In genomic region chr10:25430862-25431261, GRCm38 (mm10) we compare ENCODE assay signal across 10 mouse cellular contexts.
A peak's percentile ranks its signal among the peaks of the same experiment; 100 is the strongest.
DNase-seq lines count a peak whose midpoint lies in the region; ATAC-seq and TF ChIP-seq lines count a peak whose summit lies in the region.
"Had no signal": no experiment of that assay in that cellular context is flagged by ENCODE, and none has a peak within 500 bp of the region (broad histone marks: within the 10 kb centered on the region; RNA-seq: fewer than 3 reads in every experiment).

No protein-coding gene starts in this region.

- no peaks in the 10 kb centered on the region for H3K27me3 ChIP-seq in limb, embryonic 12.5 days
- H3K27me3 ChIP-seq in limb, embryonic 10.5 days (ENCODE audit: low read depth, poor library complexity, severe bottlenecking) = no peaks in the 10 kb centered on the region
- H3K27me3 ChIP-seq in embryonic facial prominence, embryonic 13.5 days = no peaks in the 10 kb centered on the region
- H3K27me3 ChIP-seq in small intestine, adult 2 months (ENCODE audit: control insufficient read depth, insufficient read depth, low read length) = no peaks in the 10 kb centered on the region
- no peaks in the 10 kb centered on the region for H3K27me3 ChIP-seq in hindbrain, embryonic 11.5 days (ENCODE audit: control insufficient read depth, insufficient read depth, low read length)

- WGBS in limb, embryonic 12.5 days = 37% methylated on average over 6 of the region's 6 CpGs
- WGBS in limb, embryonic 10.5 days = 55% methylated on average over 6 of the region's 6 CpGs
- 31% methylated on average over 6 of the region's 6 CpGs for WGBS in embryonic facial prominence, embryonic 13.5 days
- WGBS in small intestine, adult 2 months = 25% methylated on average over 6 of the region's 6 CpGs
- WGBS in hindbrain, embryonic 11.5 days = 59% methylated on average over 6 of the region's 6 CpGs

- peaks cover 63% of the 10 kb centered on the region for H3K4me1 ChIP-seq in limb, embryonic 12.5 days (replicated peaks)
- H3K4me1 ChIP-seq in limb, embryonic 10.5 days = peaks cover 47% of the 10 kb centered on the region
- H3K4me1 ChIP-seq in embryonic facial prominence, embryonic 13.5 days = peaks cover 68% of the 10 kb centered on the region
- H3K4me1 ChIP-seq in small intestine, adult 2 months (ENCODE audit: control insufficient read depth, insufficient read depth, insufficient read length, low read length) = peaks cover 39% of the 10 kb centered on the region; the same call in 1 of the 2 replicates
- H3K4me1 ChIP-seq in hindbrain, embryonic 11.5 days (replicated peaks; ENCODE audit: control insufficient read depth, insufficient read depth, low read length) = no peaks in the 10 kb centered on the region

- H3K27ac ChIP-seq in limb, embryonic 12.5 days = peak overlapping the region; percentile 53; the same call in 1 of the 2 replicates
- no peak overlapping the region for H3K27ac ChIP-seq in limb, embryonic 10.5 days
- H3K27ac ChIP-seq in embryonic facial prominence, embryonic 13.5 days = peak overlapping the region; percentile 55; the same call in 1 of the 2 replicates
- peak overlapping the region; percentile 65 for H3K27ac ChIP-seq in small intestine, adult 2 months (ENCODE audit: insufficient read depth, low read depth, low read length)
- no peak overlapping the region for H3K27ac ChIP-seq in hindbrain, embryonic 11.5 days (ENCODE audit: low read depth, low read length)

- no peaks in the 10 kb centered on the region for H3K9me3 ChIP-seq in limb, embryonic 12.5 days
- H3K9me3 ChIP-seq in limb, embryonic 10.5 days (replicated peaks) = no peaks in the 10 kb centered on the region
- H3K9me3 ChIP-seq in embryonic facial prominence, embryonic 13.5 days = no peaks in the 10 kb centered on the region
- H3K9me3 ChIP-seq in hindbrain, embryonic 11.5 days (ENCODE audit: control insufficient read depth, low read length) = no peaks in the 10 kb centered on the region

- no peak for TF ChIP-seq CTCF in small intestine, adult 2 months (IDR thresholded peaks at IDR 0.05; ENCODE audit: extremely low read depth, insufficient read length, insufficient replicate concordance, low read depth, low read length)

- no peak overlapping the region for H3K9ac ChIP-seq in limb, embryonic 12.5 days (replicated peaks)
- no peak overlapping the region for H3K9ac ChIP-seq in embryonic facial prominence, embryonic 13.5 days
- no peak overlapping the region for H3K9ac ChIP-seq in hindbrain, embryonic 11.5 days (ENCODE audit: low read depth, low read length)

- no peaks in the 10 kb centered on the region for H3K36me3 ChIP-seq in limb, embryonic 12.5 days
- no peaks in the 10 kb centered on the region for H3K36me3 ChIP-seq in limb, embryonic 10.5 days
- H3K36me3 ChIP-seq in embryonic facial prominence, embryonic 13.5 days = no peaks in the 10 kb centered on the region
- no peaks in the 10 kb centered on the region for H3K36me3 ChIP-seq in small intestine, adult 2 months (ENCODE audit: control insufficient read depth, insufficient read depth, low read length)
- no peaks in the 10 kb centered on the region for H3K36me3 ChIP-seq in hindbrain, embryonic 11.5 days (ENCODE audit: control insufficient read depth, insufficient read depth, low read length)

- ATAC-seq in limb, embryonic 12.5 days (ENCODE audit: insufficient number of reproducible peaks, insufficient read depth, low FRiP score, low TSS enrichment, low read depth) = no peak
- no peak for ATAC-seq in embryonic facial prominence, embryonic 13.5 days (ENCODE audit: insufficient number of reproducible peaks, insufficient read depth, low FRiP score, low TSS enrichment, low read depth)
- ATAC-seq in hindbrain, embryonic 11.5 days (ENCODE audit: low FRiP score) = no peak

- no peak overlapping the region for H3K4me2 ChIP-seq in limb, embryonic 12.5 days
- no peak overlapping the region for H3K4me2 ChIP-seq in embryonic facial prominence, embryonic 13.5 days
- no peak overlapping the region for H3K4me2 ChIP-seq in hindbrain, embryonic 11.5 days (replicated peaks; ENCODE audit: low read depth, low read length)

- no peak overlapping the region for H3K4me3 ChIP-seq in limb, embryonic 12.5 days (replicated peaks)
- H3K4me3 ChIP-seq in limb, embryonic 10.5 days = no peak overlapping the region
- no peak overlapping the region for H3K4me3 ChIP-seq in embryonic facial prominence, embryonic 13.5 days
- no peak overlapping the region for H3K4me3 ChIP-seq in small intestine, adult 2 months (ENCODE audit: low read depth, low read length)
- H3K4me3 ChIP-seq in hindbrain, embryonic 11.5 days (ENCODE audit: low read depth, low read length) = no peak overlapping the region

- TF ChIP-seq POLR2A in small intestine, adult 2 months (IDR thresholded peaks at IDR 0.05; ENCODE audit: low read depth, low read length) = no peak

- DNase-seq in limb, embryonic 10.5 days (ENCODE audit: low spot score) = no peak
- peak; percentile 40 for DNase-seq in heart, postnatal 4 days
- no peak for DNase-seq in thymus, adult 18-20 months
- DNase-seq in hindbrain, embryonic 11.5 days (ENCODE audit: low spot score) = no peak
- DNase-seq in gastrocnemius, postnatal 4 days (ENCODE audit: low spot score in 2 of 2) = no peak
- DNase-seq: gastrocnemius, postnatal 36 days; kidney, adult 11 months had no signal

Comparison
In these comparisons a context has a peak if more than half of its experiments do, and no peak if none do; other contexts are left out.
1. H3K27ac ChIP-seq: peak in limb, embryonic 12.5 days (single experiment), embryonic facial prominence, embryonic 13.5 days (single experiment) and small intestine, adult 2 months (single experiment); none in limb, embryonic 10.5 days (single experiment) and hindbrain, embryonic 11.5 days (single experiment).